ENCODE assay signal across 10 mouse cellular contexts in the genomic region with DNA sequence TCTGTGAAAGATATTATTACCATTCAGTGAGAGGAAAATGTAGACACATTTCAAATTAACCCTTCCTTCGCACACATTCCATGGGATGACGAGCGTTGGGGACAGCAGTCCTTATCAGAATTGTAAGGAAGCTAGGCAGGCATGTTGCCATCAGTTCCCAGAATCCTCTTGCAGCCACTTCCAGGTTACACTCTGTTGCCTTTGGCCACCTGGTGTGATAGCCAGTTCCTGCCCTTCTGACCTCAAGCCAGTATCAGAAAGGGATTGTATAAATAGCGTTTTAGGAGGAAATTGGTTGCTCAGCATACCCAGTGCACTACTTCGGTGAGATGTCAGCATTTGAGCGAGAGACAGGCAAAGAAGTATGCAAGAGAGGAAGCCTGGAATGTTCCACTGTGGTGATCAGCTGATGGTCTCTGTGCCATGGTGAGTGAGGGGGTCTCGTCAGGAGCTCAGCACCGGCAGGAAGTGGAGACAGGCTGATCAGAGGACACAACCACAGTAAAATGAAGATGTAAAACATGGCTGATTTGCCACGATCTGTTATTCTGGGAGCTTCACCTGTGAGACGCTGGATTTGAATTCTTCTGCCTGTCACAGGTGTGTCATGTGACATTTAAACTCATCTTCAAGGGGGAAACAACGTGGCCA. TPM values are rescaled to one million over a fixed set of nuclear protein-coding genes. Genes with fewer than 3 reads are reported as not detected.
DNase-seq lines count a peak whose midpoint lies in the region; ATAC-seq and TF ChIP-seq lines count a peak whose summit lies in the region.
"Had no signal": no experiment of that assay in that cellular context is flagged by ENCODE, and none has a peak within 500 bp of the region (broad histone marks: within the 10 kb centered on the region; RNA-seq: fewer than 3 reads in every experiment).

No protein-coding gene starts in this region.

- no peak for TF ChIP-seq EP300 in liver, embryonic 14.5 days (IDR thresholded peaks at IDR 0.05; ENCODE audit: low read depth)

- WGBS in hindbrain, embryonic 10.5 days = 69% methylated on average over 11 of the region's 11 CpGs
- 73% methylated on average over 11 of the region's 11 CpGs for WGBS in hindbrain, postnatal 0 days
- 39% methylated on average over 11 of the region's 11 CpGs for WGBS in liver, embryonic 14.5 days (ENCODE audit: insufficient replicate concordance)

- 0 out of 2 replicates have a peak overlapping the region, but pooled peaks have one; percentile 12 for H3K27ac ChIP-seq in hindbrain, embryonic 10.5 days
- no peak overlapping the region for H3K27ac ChIP-seq in hindbrain, postnatal 0 days
- H3K27ac ChIP-seq in liver, embryonic 14.5 days = no peak overlapping the region
- H3K27ac ChIP-seq: midbrain, embryonic 10.5 days had no signal

- H3K9ac ChIP-seq in hindbrain, postnatal 0 days (replicated peaks; ENCODE audit: low read length) = no peak overlapping the region
- H3K9ac ChIP-seq in liver, embryonic 14.5 days (replicated peaks) = no peak overlapping the region
- H3K9ac ChIP-seq: lung, embryonic 14.5 days had no signal

- no peak for TF ChIP-seq CTCF in hindbrain, postnatal 0 days (IDR thresholded peaks at IDR 0.05; ENCODE audit: low read depth)
- TF ChIP-seq CTCF in liver, embryonic 14.5 days (IDR thresholded peaks at IDR 0.05; ENCODE audit: low read depth) = no peak

- no peaks in the 10 kb centered on the region for H3K9me3 ChIP-seq in hindbrain, embryonic 10.5 days
- H3K9me3 ChIP-seq in hindbrain, postnatal 0 days (ENCODE audit: low read length) = no peaks in the 10 kb centered on the region
- H3K9me3 ChIP-seq in liver, embryonic 14.5 days (ENCODE audit: control insufficient read depth, low read length) = no peaks in the 10 kb centered on the region
- H3K9me3 ChIP-seq: midbrain, embryonic 10.5 days had no signal

- ATAC-seq in hindbrain, postnatal 0 days = no peak
- ATAC-seq in liver, embryonic 14.5 days (ENCODE audit: insufficient read depth) = no peak

- no peak overlapping the region for H3K4me2 ChIP-seq in hindbrain, postnatal 0 days (ENCODE audit: low read depth, low read length)
- peak overlapping the region; percentile 4; the same call in 1 of the 2 replicates for H3K4me2 ChIP-seq in liver, embryonic 14.5 days (ENCODE audit: low read depth)
- H3K4me2 ChIP-seq: lung, embryonic 14.5 days had no signal

- peaks cover 84% of the 10 kb centered on the region for H3K4me1 ChIP-seq in hindbrain, embryonic 10.5 days (replicated peaks)
- peaks cover 34% of the 10 kb centered on the region for H3K4me1 ChIP-seq in hindbrain, postnatal 0 days (ENCODE audit: insufficient read depth, low read length)
- peaks cover 2 to 40% of the 10 kb centered on the region in 2 experiments; a peak in 3 of 4 replicates for H3K4me1 ChIP-seq in liver, embryonic 14.5 days (replicated peaks; ENCODE audit: control insufficient read depth in 2 of 2, insufficient read depth in 2 of 2, low read length in 1 of 2)

- peaks cover 12% of the 10 kb centered on the region for H3K36me3 ChIP-seq in hindbrain, embryonic 10.5 days
- no peaks in the 10 kb centered on the region for H3K36me3 ChIP-seq in hindbrain, postnatal 0 days (ENCODE audit: insufficient read depth, low read length)
- H3K36me3 ChIP-seq in liver, embryonic 14.5 days (replicated peaks; ENCODE audit: control insufficient read depth, insufficient read depth, low read depth) = no peaks in the 10 kb centered on the region

- H3K27me3 ChIP-seq in hindbrain, embryonic 10.5 days (ENCODE audit: insufficient read depth, poor library complexity, severe bottlenecking) = no peaks in the 10 kb centered on the region
- H3K27me3 ChIP-seq in hindbrain, postnatal 0 days (ENCODE audit: insufficient read depth, low read length) = no peaks in the 10 kb centered on the region
- H3K27me3 ChIP-seq in liver, embryonic 14.5 days (ENCODE audit: control insufficient read depth, insufficient read depth, low read length) = no peaks in the 10 kb centered on the region; the same call in 1 of the 2 replicates

- H3K4me3 ChIP-seq in hindbrain, embryonic 10.5 days = no peak overlapping the region
- no peak overlapping the region for H3K4me3 ChIP-seq in hindbrain, postnatal 0 days (ENCODE audit: low read length)
- H3K4me3 ChIP-seq in liver, embryonic 14.5 days (ENCODE audit: insufficient read depth in 1 of 2, low read depth in 2 of 2, low read length in 2 of 2) = no peak overlapping the region
- H3K4me3 ChIP-seq: midbrain, embryonic 10.5 days had no signal

- peak; percentile 24 for DNase-seq in adrenal gland, adult 2 months
- no peak for DNase-seq in adrenal gland, adult 8-10 months
- no peak for DNase-seq in hindbrain, embryonic 10.5 days (ENCODE audit: low spot score)
- no peak for DNase-seq in hindbrain, postnatal 0 days (ENCODE audit: low spot score)
- peak; percentile 47 for DNase-seq in CD4-positive helper T cell, adult 2 months (ENCODE audit: low read depth, low spot score)
- DNase-seq in liver, embryonic 14.5 days (ENCODE audit: low read depth in 3 of 3, low spot score in 3 of 3) = no peak
- no peak for DNase-seq in kidney, postnatal 4 days
- DNase-seq in lung, postnatal 10 days = no peak

RNA-seq across cellular contexts. Expression of a gene that starts 9.0 kb away (rescaled TPM):
- 1 to 10 TPM; 2.2 to 2.9 TPM for total RNA-seq in adrenal gland, adult 2 months (2021)
- polyA plus RNA-seq in adrenal gland, adult 2 months (2012; rRNA removed) = 0.35 and 0.61 TPM in 2 replicates
- 1 to 10 TPM; 2.8 to 3.3 (median 3.0) TPM for total RNA-seq in adrenal gland, adult 8-10 months (2022)
- 9.5 and 13.4 TPM in 2 replicates for polyA plus RNA-seq in hindbrain, embryonic 10.5 days (2016; fragmentation: Nextera tagmentation; extraction: Ambion mirVana)
- total RNA-seq in hindbrain, postnatal 0 days (2014; rRNA removed) = 11.7 and 13.9 TPM in 2 replicates
- polyA plus RNA-seq in hindbrain, postnatal 0 days (2015; fragmentation: Nextera tagmentation; extraction: Ambion mirVana) = 12.6 and 14.7 TPM in 2 replicates
- polyA plus RNA-seq in liver, embryonic 14.5 days (2012; rRNA removed) = 0.41 and 0.45 TPM in 2 replicates
- polyA plus RNA-seq in liver, embryonic 14.5 days (2014; fragmentation: Nextera tagmentation; extraction: Ambion mirVana) = 0.66 and 0.67 TPM in 2 replicates

Comparison
In these comparisons a context has a peak if more than half of its experiments do, and no peak if none do; other contexts are left out.
1. DNase-seq: peak in adrenal gland, adult 2 months (single experiment) and CD4-positive helper T cell, adult 2 months (single experiment); none in adrenal gland, adult 8-10 months (single experiment), hindbrain, embryonic 10.5 days (single experiment), hindbrain, postnatal 0 days (single experiment), liver, embryonic 14.5 days (0 of 3), kidney, postnatal 4 days (0 of 2) and lung, postnatal 10 days (single experiment).